Mouse (Mus musculus) cerebellum, adult 11 months (tissue): Measurements from ENCODE around the gene Tmem94.
A peak's percentile ranks its signal among the peaks of the same experiment; 100 is the strongest.

Source experiments
- DNase-seq: peaks from one replicate; pipeline ENCODE4 v3.0.0; 2022

Gene Tmem94

GRCm38 (mm10) chr11:115810377-115810776 lies 45.1 kb downstream of the Tmem94 start:
- DNase-seq, result no peak

DNA sequence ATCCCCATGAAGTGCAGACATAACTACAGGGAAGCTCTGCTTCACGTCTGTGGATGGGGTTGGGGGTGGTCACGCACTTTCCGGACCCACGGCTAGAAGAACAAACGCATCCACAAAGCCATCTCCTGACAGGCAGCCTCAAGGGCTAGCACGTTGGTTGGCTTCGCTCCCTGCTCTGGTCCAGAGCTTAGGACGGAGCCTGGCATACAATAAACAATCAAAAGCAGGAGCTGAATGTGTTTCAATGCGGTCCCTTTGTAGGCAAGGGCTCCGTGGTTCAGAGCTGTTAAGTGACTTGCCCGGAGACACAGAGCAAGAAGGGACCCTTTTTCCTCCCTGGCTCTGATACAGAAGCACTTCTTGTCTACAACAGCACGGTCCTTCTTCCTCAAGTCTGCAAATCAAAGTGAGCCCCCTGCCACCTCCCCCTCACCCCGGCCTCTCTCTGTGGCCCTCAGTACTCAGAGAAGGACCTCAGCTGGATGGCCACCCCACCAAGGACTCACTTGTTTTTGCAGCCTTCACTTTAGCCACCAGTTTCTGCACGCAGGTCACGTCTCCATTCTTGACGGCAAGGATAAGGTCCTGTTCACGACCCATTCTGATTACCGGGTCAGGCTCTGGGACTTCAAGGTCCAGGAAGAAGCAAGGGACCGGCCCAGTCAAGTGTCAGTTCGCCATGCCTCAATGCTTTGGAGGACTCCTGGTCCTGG lies 46.3 kb downstream of the Tmem94 start:
- DNase-seq, result no peak

- DNase-seq, result no peak
Observed at GRCm38 (mm10) chr11:115812095-115812494, 46.9 kb downstream of the Tmem94 start.

DNA sequence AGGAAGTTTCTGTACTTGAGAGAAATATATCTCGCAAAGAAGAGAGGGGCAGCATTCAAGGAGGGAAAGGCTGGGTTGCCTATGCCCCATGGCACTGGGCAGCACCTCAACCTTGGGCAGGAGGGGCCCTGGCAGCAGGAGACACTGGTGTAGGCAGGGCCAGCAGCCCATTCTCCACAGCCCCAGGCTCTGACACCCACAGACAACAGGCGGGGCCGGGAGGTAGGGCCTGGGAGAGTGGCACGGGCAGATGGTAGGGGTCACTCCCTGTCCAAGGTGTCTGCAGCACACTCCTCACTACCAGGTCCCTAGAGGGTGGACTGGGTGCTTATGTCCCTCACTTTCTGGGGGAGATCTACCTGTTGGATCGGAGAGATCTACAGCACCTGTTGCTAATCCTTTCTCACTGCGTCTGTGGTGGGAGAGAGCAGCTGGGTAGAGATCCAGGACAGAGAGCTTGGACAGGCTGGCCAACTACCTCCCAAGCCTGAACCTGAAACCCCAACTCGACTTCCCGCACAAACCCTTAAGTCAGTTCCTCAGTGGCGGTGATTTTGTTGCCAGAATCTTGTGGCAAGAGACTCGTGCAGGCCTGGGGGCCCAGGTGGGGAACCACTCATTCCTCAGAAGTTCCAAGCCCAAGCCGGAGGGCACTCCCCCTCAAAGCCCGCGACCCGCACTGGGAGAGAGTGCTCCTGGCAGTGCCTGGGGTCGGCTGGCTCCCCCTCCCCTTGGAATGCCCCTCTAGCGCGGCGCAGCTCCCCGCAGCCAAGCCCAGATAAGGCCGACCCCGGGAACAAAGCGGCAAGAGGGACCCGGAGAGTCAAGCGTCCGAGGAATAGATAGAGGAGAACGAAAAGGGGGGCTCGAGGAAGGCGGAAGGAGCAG lies 47.5 kb downstream of the Tmem94 start:
- peak; percentile 41 for DNase-seq

GRCm38 (mm10) chr11:115813507-115814296 lies 48.5 kb downstream of the Tmem94 start, which contains the start of gene Caskin2:
TSS of gene Caskin2 (minus strand) at chr11:115813639.
- peak; percentile 94 for DNase-seq

- peak; percentile 87 for DNase-seq
Observed at GRCm38 (mm10) chr11:115814605-115815450, 49.6 kb downstream of the Tmem94 start, which contains the start of gene Tsen54. TSS of gene Tsen54 (plus strand) at chr11:115814724.

DNA sequence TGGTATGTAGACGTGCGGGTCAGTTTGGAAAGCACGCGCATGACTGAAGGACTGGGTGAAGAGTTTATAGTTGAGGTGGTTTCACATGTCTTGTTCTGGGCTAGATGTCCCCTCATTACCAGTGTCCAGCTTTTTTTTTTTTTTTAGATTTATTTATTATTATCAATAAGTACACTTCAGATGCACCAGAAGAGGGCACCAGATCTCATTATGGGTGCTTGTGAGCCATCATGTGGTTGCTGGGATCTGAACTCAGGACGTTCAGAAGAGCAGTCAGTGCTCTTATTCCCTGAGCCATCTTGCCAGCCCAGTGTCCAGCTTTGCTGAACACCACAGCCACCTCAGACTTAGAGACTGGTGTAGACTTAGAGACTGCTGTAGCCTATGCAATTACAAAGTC lies 52.1 kb downstream of the Tmem94 start:
- DNase-seq, result no peak

GRCm38 (mm10) chr11:115819915-115820623 lies 54.8 kb downstream of the Tmem94 start:
- no peak for DNase-seq

DNA sequence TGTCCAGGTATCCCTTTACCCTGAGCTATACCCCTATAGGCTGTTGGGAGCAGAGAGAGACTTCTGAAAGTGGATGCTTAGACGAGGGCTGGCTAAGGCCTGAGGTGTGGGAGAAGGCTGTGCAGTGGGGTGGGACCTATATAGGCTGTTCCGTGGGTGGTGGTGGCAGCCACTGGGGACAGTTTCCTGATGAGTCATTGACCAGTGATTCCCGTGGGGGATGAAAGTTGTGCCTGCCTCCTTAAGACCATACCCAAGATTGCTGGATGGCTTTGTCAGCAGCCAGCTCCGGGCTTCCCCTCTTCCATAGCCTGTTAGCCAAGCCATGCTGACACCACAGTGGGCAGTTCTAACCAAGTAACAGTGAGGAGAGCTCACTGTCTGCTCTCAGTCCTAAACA lies 55.8 kb downstream of the Tmem94 start:
- DNase-seq, result no peak

DNA sequence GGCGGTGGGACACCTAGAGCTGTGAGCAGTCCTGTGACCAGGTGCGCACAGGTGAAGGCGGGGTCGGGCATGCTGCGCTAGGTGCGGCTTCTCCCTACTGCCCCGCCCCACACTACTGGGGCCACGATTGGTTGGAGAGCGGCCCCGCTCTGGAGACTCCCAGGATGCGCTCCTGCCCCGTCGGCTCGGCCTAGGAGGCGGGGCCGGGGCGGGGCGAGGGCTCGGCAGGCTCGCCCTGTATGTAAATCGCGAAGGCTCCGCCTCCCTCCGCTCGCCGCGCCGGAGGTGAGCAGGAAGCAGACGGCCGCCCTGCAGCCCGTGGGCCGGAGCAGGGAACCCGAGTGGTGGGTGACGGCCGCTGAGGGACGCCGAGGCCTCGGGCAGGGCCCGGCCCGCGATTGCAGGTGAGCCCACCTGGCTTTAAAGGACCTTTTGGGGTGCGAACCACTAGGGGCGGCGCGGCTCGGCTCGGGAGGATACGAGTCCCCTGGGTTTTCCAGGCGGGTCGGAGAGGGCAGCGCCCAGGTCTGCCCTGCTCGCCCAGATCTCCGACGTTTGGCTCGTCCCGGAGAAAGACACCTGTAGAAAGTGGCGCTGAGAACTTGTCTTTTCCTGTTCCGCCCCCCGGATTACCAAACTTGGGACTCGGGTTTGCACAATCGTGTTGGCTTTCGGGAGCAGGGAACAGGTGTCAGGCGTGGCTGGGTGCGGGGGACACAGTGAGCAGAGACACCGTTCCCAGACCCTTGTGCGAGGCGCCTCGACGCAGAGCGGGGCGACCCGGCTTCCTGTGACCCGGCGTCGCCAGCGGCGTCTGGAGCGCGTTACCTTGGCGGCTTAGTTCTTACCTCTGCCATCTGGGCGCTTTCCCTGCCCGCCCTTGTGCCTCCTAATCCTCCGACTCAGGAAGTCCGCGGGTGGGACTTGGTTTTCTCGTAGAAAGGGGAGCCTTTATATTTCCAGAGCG lies 58.8 kb downstream of the Tmem94 start, which contains the start of gene Llgl2:
Llgl2 (plus strand) TSS at position 276 of the 967 bp plus-strand sequence.
- peak; percentile 74 for DNase-seq

GRCm38 (mm10) chr11:115824813-115825212 lies 59.6 kb downstream of the Tmem94 start:
- DNase-seq, result no peak

- no peak for DNase-seq
Observed at GRCm38 (mm10) chr11:115826487-115826886, 61.3 kb downstream of the Tmem94 start.

DNA sequence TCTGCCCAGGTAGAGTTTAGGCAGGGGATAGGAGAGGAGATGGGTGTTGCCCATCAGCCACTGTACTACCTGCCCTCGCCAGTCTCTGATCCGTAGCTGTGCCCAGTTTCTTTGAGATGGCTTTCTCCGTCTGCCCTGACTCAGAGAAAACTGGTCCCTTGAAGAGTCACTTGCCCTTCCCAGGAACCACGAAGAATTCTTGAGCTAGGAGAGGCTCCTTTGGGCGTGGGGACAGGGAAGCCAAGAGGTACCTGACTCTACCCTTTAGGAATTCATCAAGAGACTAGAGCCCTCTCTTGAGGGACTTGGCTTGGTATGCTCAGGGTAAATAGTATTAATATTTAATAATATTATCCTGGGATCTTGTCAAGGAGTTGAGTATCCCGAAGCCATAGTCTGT lies 62.4 kb downstream of the Tmem94 start:
- DNase-seq, result no peak

DNA sequence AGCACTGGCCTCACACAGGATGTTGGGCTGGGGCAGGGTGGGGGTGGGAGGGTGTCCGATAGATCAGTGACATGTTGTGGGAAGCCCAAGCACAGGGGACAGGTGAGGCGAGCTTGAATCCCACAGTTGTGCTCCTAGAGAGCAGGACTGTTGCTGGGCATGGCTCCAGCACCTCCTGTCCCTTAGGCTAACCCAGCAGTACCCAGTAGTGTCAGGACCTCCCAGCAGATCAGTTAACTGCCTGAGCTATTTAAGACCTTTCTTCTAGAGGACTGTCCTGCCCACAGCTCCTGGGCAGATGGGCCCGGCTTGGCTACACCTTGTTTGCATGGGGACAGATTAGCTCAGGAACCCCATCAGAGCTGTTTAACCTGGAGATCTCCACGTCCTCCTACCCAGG lies 63.8 kb downstream of the Tmem94 start:
- DNase-seq, result no peak

DNA sequence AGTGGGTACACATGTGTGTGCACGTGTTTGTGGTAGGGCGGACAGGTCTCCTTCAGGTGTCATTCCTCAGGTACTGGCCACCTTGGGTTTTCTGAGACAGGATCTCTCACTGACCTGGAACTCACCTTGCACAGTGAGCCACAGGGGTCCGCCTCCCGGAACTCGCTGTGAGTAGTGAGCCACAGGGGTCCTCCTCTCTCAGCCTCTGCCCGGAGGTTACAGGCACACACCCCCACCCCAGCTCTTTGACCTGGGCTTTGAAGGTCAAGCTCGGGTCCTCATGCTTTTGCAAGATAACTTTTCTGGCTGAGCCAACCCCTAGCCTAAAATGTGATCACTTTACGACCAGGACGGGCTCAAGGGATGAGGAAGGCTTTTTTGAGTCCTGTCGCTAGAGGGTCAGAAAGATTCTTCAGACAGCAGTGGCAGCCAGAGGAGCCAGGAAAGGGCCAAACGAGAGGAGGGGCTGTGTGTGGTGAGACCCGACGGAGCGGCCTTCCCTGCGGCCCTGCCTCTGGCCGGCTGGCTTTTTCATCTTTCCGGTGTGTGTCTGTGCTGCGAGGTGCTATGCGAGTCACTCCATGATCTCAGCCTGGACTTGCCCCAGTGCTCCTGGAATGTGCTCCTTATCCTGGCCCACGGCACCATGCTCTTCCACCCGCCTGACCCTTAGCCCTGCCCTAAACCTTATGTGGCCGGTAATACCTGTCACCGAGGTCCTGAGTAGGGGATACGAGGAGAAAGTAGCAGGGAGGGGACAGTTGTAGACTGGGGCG lies 65.5 kb downstream of the Tmem94 start:
- DNase-seq, result no peak

DNA sequence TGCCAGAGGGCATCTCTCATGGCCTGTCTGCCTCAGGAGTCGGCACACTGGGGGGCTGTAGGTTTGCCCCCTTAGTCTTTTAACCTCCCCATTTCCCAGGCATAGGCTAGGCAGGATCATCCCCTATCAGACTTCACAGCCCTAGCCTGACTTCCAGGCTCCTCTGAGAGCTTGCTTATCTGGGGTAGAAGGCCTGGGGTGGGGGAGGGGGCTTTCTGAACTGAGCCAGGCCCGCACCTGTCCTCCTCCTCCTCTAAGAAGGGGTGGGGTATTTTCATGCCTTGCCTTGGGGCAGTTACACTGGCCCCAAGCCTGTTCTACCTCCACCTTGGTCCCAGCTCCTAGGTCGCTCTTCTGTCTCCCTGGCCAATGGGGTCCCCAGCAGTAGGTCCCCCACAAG lies 66.3 kb downstream of the Tmem94 start:
- no peak for DNase-seq

DNA sequence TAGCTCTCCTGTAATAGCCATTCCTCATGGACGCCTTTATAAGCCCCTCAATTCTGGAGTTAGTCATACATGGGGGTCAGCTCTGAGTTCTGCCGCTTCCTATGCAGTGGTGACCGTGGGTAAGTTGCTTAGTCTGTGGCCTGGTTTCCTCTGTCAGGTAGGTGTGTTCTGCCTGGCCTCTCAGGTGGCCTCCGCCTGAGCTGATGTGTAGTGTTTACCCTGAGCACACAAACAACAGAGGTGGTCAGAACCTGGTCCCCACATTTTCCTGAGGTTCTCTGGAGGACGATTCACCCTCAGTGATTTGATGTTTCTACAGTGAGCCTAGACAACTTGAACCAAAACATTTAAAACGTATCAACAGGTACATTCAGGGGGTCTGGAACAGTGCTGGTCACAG lies 66.8 kb downstream of the Tmem94 start:
- no peak for DNase-seq

DNA sequence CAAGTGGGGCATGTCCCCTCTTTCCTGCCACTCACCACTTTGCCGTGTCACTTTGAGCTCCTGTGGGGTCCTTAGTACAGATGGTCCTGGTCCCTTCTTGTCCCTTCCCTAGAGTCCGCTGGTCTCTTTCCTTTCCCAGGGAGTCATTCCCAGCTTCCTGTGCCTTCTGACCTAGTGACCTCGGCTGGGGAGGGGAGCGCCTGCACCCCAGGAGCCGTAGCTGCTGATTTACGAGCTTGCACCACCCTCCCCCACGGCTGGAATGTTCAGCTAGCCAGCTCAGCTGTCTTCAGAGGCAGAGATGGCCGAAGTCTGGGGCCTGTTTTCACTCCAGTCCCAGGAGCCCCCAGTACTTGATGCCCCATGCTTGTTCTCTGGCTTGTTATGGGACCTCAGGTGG lies 67.3 kb downstream of the Tmem94 start:
- no peak for DNase-seq

- DNase-seq, result no peak
Observed at GRCm38 (mm10) chr11:115833021-115833513, 67.8 kb downstream of the Tmem94 start.
